Mouse (Mus musculus) lung, postnatal 0 days (tissue): ENCODE results near the gene C2cd4b.

Experiments
- CTCF ChIP-seq: IDR thresholded peaks from 2 replicates; pipeline ENCODE4 v1.5.1; 2016; ENCODE audit warnings: antibody characterized with exemption, mild to moderate bottlenecking
- EP300 ChIP-seq: IDR thresholded peaks from 2 replicates; pipeline ENCODE4 v1.6.1; 2016; ENCODE audit warnings: antibody characterized with exemption, mild to moderate bottlenecking, control low read depth

GRCm38 (mm10) chr9:67753411-67754182 lies 5.6 kb upstream of the C2cd4b start:
- no peak for TF ChIP-seq CTCF
- no peak for TF ChIP-seq EP300
